Mouse (Mus musculus) liver, adult 2 months (tissue): ENCODE results near the gene Slc2a2. TPM values are rescaled to one million over a fixed set of nuclear protein-coding genes. Genes with fewer than 3 reads are reported as not detected.

Experiments
- DNase-seq: peaks from one replicate; pipeline ENCODE4 v3.0.0-alpha.2; 2011; ENCODE audit warnings: low read depth, low spot score; ENCODE audit errors: extremely low read depth
- H3K27ac ChIP-seq: fragments of 200-500 bp; replicated peaks from 2 replicates; pipeline ENCODE4 v1.5.1; 2012; ENCODE audit warnings: low read depth, mild to moderate bottlenecking, control low read depth, inconsistent platforms, low read length; ENCODE audit not compliant: insufficient read depth
- H3K27me3 ChIP-seq: fragments of 200-500 bp; 2 replicates; pipeline ENCODE4 v1.6.1; 2012; ENCODE audit warnings: mild to moderate bottlenecking, moderate library complexity, low read length, inconsistent platforms; ENCODE audit not compliant: control insufficient read depth, insufficient read depth
- H3K36me3 ChIP-seq: fragments of 200-500 bp; 2 replicates; pipeline ENCODE4 v1.6.1; 2012; ENCODE audit warnings: low read length, inconsistent platforms; ENCODE audit not compliant: control insufficient read depth, insufficient read depth
- H3K4me1 ChIP-seq: fragments of 200-500 bp; 2 replicates; pipeline ENCODE4 v1.6.1; 2011; ENCODE audit warnings: low read length; ENCODE audit not compliant: control insufficient read depth, insufficient read depth
- H3K4me3 ChIP-seq: fragments of 200-500 bp; 2 replicates; pipeline ENCODE4 v1.5.1; 2011; ENCODE audit warnings: low read depth, mild to moderate bottlenecking, control low read depth, low read length, moderate library complexity; ENCODE audit not compliant: insufficient read depth
- H3K79me2 ChIP-seq: fragments of 200-500 bp; 2 replicates; pipeline ENCODE4 v1.6.1; 2012; ENCODE audit warnings: inconsistent platforms, mild to moderate bottlenecking, low read length, moderate library complexity; ENCODE audit not compliant: control insufficient read depth, insufficient read depth
- H3K9ac ChIP-seq: fragments of 200-500 bp; 2 replicates; pipeline ENCODE4 v1.6.1; 2012; ENCODE audit warnings: low read depth, mild to moderate bottlenecking, control low read depth, inconsistent platforms, low read length
- CTCF ChIP-seq: fragments of 200-500 bp; IDR thresholded peaks from 2 replicates; pipeline ENCODE4 v1.5.1; 2011; ENCODE audit warnings: low read depth, low read length, control low read depth
- POLR2A ChIP-seq: fragments of 200-500 bp; IDR thresholded peaks from 2 replicates; pipeline ENCODE4 v1.6.1; 2011; ENCODE audit warnings: low read length, control low read depth; ENCODE audit not compliant: insufficient read depth; ENCODE audit errors: extremely low read depth
- WGBS: fragments of 180-500 bp; shearing (Covaris S2); methylation state at CpG from one replicate; pipeline ENCODE4 v1.1.7; 2018; 5-methylcytosine and 5-hydroxymethylcytosine counted together
- polyA plus RNA-seq: library from polyadenylated mRNA; depleted of rRNA; stranded (reverse); fragments of >200 nt; gene quantifications from 2 replicates; pipeline ENCODE4 v1.2.3, GENCODE M21; 2012; rRNA removed
- total RNA-seq: library from RNA; depleted of rRNA; stranded (reverse); fragments of >200 nt; gene quantifications from 2 replicates; pipeline ENCODE4 v1.2.3, GENCODE M21; 2014; rRNA removed

Slc2a2 gene
- total and polyA plus RNA-seq, 2 experiments: 208 to 337 TPM

- Histone ChIP-seq H3K27me3 (no peaks in the 10 kb centered on the region), H3K4me1 (no peaks in the 10 kb centered on the region), H3K36me3 (no peaks in the 10 kb centered on the region), H3K9ac (no peak overlapping the region), H3K79me2 (no peaks in the 10 kb centered on the region), H3K4me3 (no peak overlapping the region), H3K27ac (no peak overlapping the region)
- 87% methylated on average over 7 of the region's 7 CpGs for WGBS
- no peak for TF ChIP-seq POLR2A
- no peak for TF ChIP-seq CTCF
- no peak for DNase-seq
Observed at GRCm38 (mm10) chr3:28775361-28775760, 77.7 kb downstream of the Slc2a2 start.

- 81% methylated on average over 1 of the region's 1 CpGs for WGBS
- no peaks in the 10 kb centered on the region for H3K36me3 ChIP-seq
- H3K79me2 ChIP-seq: no peaks in the 10 kb centered on the region
- no peak for DNase-seq
- no peak overlapping the region for H3K4me3 ChIP-seq
- no peak overlapping the region for H3K27ac ChIP-seq
- no peaks in the 10 kb centered on the region for H3K4me1 ChIP-seq
- no peaks in the 10 kb centered on the region for H3K27me3 ChIP-seq
- no peak for TF ChIP-seq CTCF
- TF ChIP-seq POLR2A: no peak
- no peak overlapping the region for H3K9ac ChIP-seq
Observed at GRCm38 (mm10) chr3:28775958-28776357, 78.3 kb downstream of the Slc2a2 start.

GRCm38 (mm10) chr3:28776491-28776890, 78.8 kb downstream of the Slc2a2 start:
- TF ChIP-seq CTCF (no peak), POLR2A (no peak)
- no peak overlapping the region for H3K27ac ChIP-seq
- H3K4me3 ChIP-seq: no peak overlapping the region
- no peaks in the 10 kb centered on the region for H3K79me2 ChIP-seq
- peaks cover 2% of the 10 kb centered on the region; the same call in 1 of the 2 replicates for H3K4me1 ChIP-seq
- no peaks in the 10 kb centered on the region for H3K36me3 ChIP-seq
- 83% methylated on average over 1 of the region's 1 CpGs for WGBS
- no peak overlapping the region for H3K9ac ChIP-seq
- no peak for DNase-seq
- peaks cover 1% of the 10 kb centered on the region for H3K27me3 ChIP-seq

- H3K79me2 ChIP-seq: no peaks in the 10 kb centered on the region
- DNase-seq: no peak
- no peak overlapping the region for H3K9ac ChIP-seq
- H3K4me1 ChIP-seq: peaks cover 5% of the 10 kb centered on the region; the same call in 1 of the 2 replicates
- no peaks in the 10 kb centered on the region for H3K36me3 ChIP-seq
- WGBS: 69% methylated on average over 9 of the region's 9 CpGs
- TF ChIP-seq POLR2A (no peak), CTCF (no peak)
- no peak overlapping the region for H3K4me3 ChIP-seq
- H3K27me3 ChIP-seq: peaks cover 7% of the 10 kb centered on the region
- no peak overlapping the region for H3K27ac ChIP-seq
Observed at GRCm38 (mm10) chr3:28780511-28780910, 82.8 kb downstream of the Slc2a2 start.

Other genes with a start within 250 kb of the Slc2a2 start
- gene Eif5a2, start 83.4 kb downstream of the Slc2a2 start, total RNA-seq: 0.46 and 0.47 TPM in 2 replicates
- gene Eif5a2, start 83.4 kb downstream of the Slc2a2 start, polyA plus RNA-seq: 0.02 and 0.09 TPM in 2 replicates
- gene Rpl22l1, start 107.5 kb downstream of the Slc2a2 start, total RNA-seq: 73.6 and 78.8 TPM in 2 replicates
- 3.8 and 4.9 TPM in 2 replicates for gene Rpl22l1, start 107.5 kb downstream of the Slc2a2 start, polyA plus RNA-seq
- gene Gm1527, start 194.7 kb downstream of the Slc2a2 start, total RNA-seq: not detected in 2 replicates
- gene Gm1527, start 194.7 kb downstream of the Slc2a2 start, polyA plus RNA-seq: not detected in 2 replicates